ENCODE assay signal across 21 mouse cellular contexts in genomic region chr5:25115216-25115615, GRCm38 (mm10). TPM values are rescaled to one million over a fixed set of nuclear protein-coding genes. Genes with fewer than 3 reads are reported as not detected.
DNase-seq lines count a peak whose midpoint lies in the region; ATAC-seq and TF ChIP-seq lines count a peak whose summit lies in the region.
"Had no signal": no experiment of that assay in that cellular context is flagged by ENCODE, and none has a peak within 500 bp of the region (broad histone marks: within the 10 kb centered on the region; RNA-seq: fewer than 3 reads in every experiment).

No protein-coding gene starts in this region.

- ATAC-seq in granulocyte monocyte progenitor cell, adult 5-6 weeks (replicated peaks; ENCODE audit: poor library complexity, severe bottlenecking), result 0 out of 2 replicates have a peak, but pooled peaks have one; percentile 20
- ATAC-seq in stomach, postnatal 0 days (ENCODE audit: low FRiP score, low TSS enrichment), result no peak
- ATAC-seq: activated CD4-positive, CD25-positive, alpha-beta regulatory T cell, adult 4 months; forebrain, postnatal 0 days; hindbrain, embryonic 16.5 days; Patski had no signal

- H3K27ac ChIP-seq in heart, embryonic 10.5 days, result no peak overlapping the region
- peak overlapping the region; percentile 24; the same call in 1 of the 2 replicates for H3K27ac ChIP-seq in left cerebral cortex, adult 2 months
- no peak overlapping the region for H3K27ac ChIP-seq in stomach, postnatal 0 days (replicated peaks)
- H3K27ac ChIP-seq: embryonic facial prominence, embryonic 12.5 days; forebrain, embryonic 12.5 days; hindbrain, embryonic 12.5 days had no signal

- TF ChIP-seq CTCF in left cerebral cortex, adult 2 months (IDR thresholded peaks at IDR 0.05), result no peak
- no peak for TF ChIP-seq CTCF in stomach, postnatal 0 days (IDR thresholded peaks at IDR 0.05; ENCODE audit: low read depth)

- TF ChIP-seq EP300 in stomach, postnatal 0 days (optimal IDR thresholded peaks at IDR 0.05), result no peak

- no peak overlapping the region for H3K4me2 ChIP-seq in stomach, postnatal 0 days (replicated peaks; ENCODE audit: low read depth)
- H3K4me2 ChIP-seq: embryonic facial prominence, embryonic 12.5 days; forebrain, embryonic 12.5 days; heart, embryonic 12.5 days; hindbrain, embryonic 12.5 days had no signal

- H3K9me3 ChIP-seq in heart, embryonic 10.5 days, result no peaks in the 10 kb centered on the region
- H3K9me3 ChIP-seq in stomach, postnatal 0 days (ENCODE audit: control insufficient read depth, low read length), result no peaks in the 10 kb centered on the region
- H3K9me3 ChIP-seq: embryonic facial prominence, embryonic 12.5 days; forebrain, embryonic 12.5 days; heart, embryonic 12.5 days; hindbrain, embryonic 12.5 days had no signal

- intact Hi-C loops in heart, postnatal 10 days (cut with DNase I), result no loop called here
- intact Hi-C loops in left cerebral cortex, adult 2 months (cut with DNase I), result no loop called here

- peaks cover 4% of the 10 kb centered on the region; the same call in 1 of the 2 replicates for H3K27me3 ChIP-seq in heart, embryonic 10.5 days (ENCODE audit: insufficient read depth, poor library complexity, severe bottlenecking)
- no peaks in the 10 kb centered on the region for H3K27me3 ChIP-seq in stomach, postnatal 0 days (ENCODE audit: control insufficient read depth, insufficient read depth, low read length)
- H3K27me3 ChIP-seq: CH12.LX; embryonic facial prominence, embryonic 12.5 days; forebrain, embryonic 12.5 days; heart, embryonic 12.5 days; hindbrain, embryonic 12.5 days had no signal

- no peaks in the 10 kb centered on the region for H3K36me3 ChIP-seq in heart, embryonic 10.5 days
- no peaks in the 10 kb centered on the region for H3K36me3 ChIP-seq in stomach, postnatal 0 days (ENCODE audit: control insufficient read depth, insufficient read depth, low read length)
- H3K36me3 ChIP-seq: embryonic facial prominence, embryonic 12.5 days; forebrain, embryonic 12.5 days; heart, embryonic 12.5 days; hindbrain, embryonic 12.5 days had no signal

- 67% methylated on average over 5 of the region's 5 CpGs for WGBS in heart, embryonic 10.5 days
- WGBS in stomach, postnatal 0 days, result 57% methylated on average over 5 of the region's 5 CpGs

- no peak overlapping the region for H3K9ac ChIP-seq in stomach, postnatal 0 days (ENCODE audit: low read length)
- H3K9ac ChIP-seq: embryonic facial prominence, embryonic 12.5 days; forebrain, embryonic 12.5 days; forebrain, postnatal 0 days; heart, embryonic 12.5 days; hindbrain, embryonic 12.5 days had no signal

- peak; percentile 45 for DNase-seq in heart, embryonic 10.5 days (ENCODE audit: low spot score)
- DNase-seq in heart, postnatal 10 days, result no peak
- DNase-seq in left cerebral cortex, adult 2 months (ENCODE audit: extremely low spot score in 1 of 2, low spot score in 2 of 2), result no peak
- DNase-seq in left cerebral cortex, adult 11 months (ENCODE audit: low spot score), result no peak
- DNase-seq in stomach, postnatal 0 days (ENCODE audit: low spot score), result peak; percentile 8
- DNase-seq: adrenal gland, postnatal 14 days; cerebellum, adult 11-12 months; cerebellum, adult 9-10 months; cerebellum, postnatal 25 days; forebrain, postnatal 0 days; gastrocnemius, postnatal 14 days; heart, postnatal 36 days had no signal

- no peak overlapping the region for H3K4me3 ChIP-seq in heart, embryonic 10.5 days
- no peak overlapping the region for H3K4me3 ChIP-seq in left cerebral cortex, adult 2 months
- H3K4me3 ChIP-seq in stomach, postnatal 0 days (ENCODE audit: low read depth, low read length), result no peak overlapping the region
- H3K4me3 ChIP-seq: embryonic facial prominence, embryonic 12.5 days; forebrain, embryonic 12.5 days; heart, embryonic 12.5 days; hindbrain, embryonic 12.5 days had no signal

- 0 out of 2 replicates have a peak, but pooled peaks cover 4% of the 10 kb centered on the region for H3K4me1 ChIP-seq in heart, embryonic 10.5 days
- H3K4me1 ChIP-seq in stomach, postnatal 0 days (replicated peaks; ENCODE audit: control insufficient read depth, insufficient read depth), result no peaks in the 10 kb centered on the region
- H3K4me1 ChIP-seq: embryonic facial prominence, embryonic 12.5 days; forebrain, embryonic 12.5 days; heart, embryonic 12.5 days; hindbrain, embryonic 12.5 days had no signal

RNA-seq across cellular contexts. Expression of gene Prkag2, which starts 14.8 kb away (rescaled TPM):
- 65.1 and 100 TPM in 2 replicates for polyA plus RNA-seq in heart, embryonic 10.5 days (2016; fragmentation: Nextera tagmentation; extraction: Ambion mirVana)
- 10 to 100 TPM; 82.5 to 85.2 TPM for total RNA-seq in heart, postnatal 10 days (2021)
- 100 to 1,000 TPM; 113 to 118 TPM for total RNA-seq in left cerebral cortex, adult 2 months (2021)
- 27.3 and 27.5 TPM in 2 replicates for total RNA-seq in granulocyte monocyte progenitor cell, adult 5-6 weeks (2014; fragmentation: Nextera tagmentation)
- 18.2 and 22.7 TPM in 2 replicates for total RNA-seq in granulocyte monocyte progenitor cell, adult 5-6 weeks (2017)
- polyA plus RNA-seq in stomach, postnatal 0 days (2015; fragmentation: Nextera tagmentation; extraction: Ambion mirVana), result 33.4 and 33.9 TPM in 2 replicates

Comparison
In these comparisons a context has a peak if more than half of its experiments do, and no peak if none do; other contexts are left out.
1. DNase-seq: peak in heart, embryonic 10.5 days (single experiment) and stomach, postnatal 0 days (single experiment); none in heart, postnatal 10 days (0 of 2), left cerebral cortex, adult 2 months (0 of 2) and left cerebral cortex, adult 11 months (single experiment).